Mouse (Mus musculus) hindbrain, embryonic 12.5 days (tissue): ENCODE data around the gene Nwd2. TPM values are rescaled to one million over a fixed set of nuclear protein-coding genes. Genes with fewer than 3 reads are reported as not detected.
A peak's percentile ranks its signal among the peaks of the same experiment; 100 is the strongest.

Source experiments
- ATAC-seq: fragments of 200-750 bp; cut with Nextera tagmentation; 2 replicates; pipeline ENCODE4 v1.8.0; 2017; ENCODE audit warnings: moderate TSS enrichment; ENCODE audit not compliant: low FRiP score
- H3K27ac ChIP-seq: fragments of 300-500 bp; sonication (generic); 2 replicates; pipeline ENCODE4 v1.5.1; 2016; ENCODE audit warnings: mild to moderate bottlenecking
- H3K27me3 ChIP-seq: fragments of 300-500 bp; sonication (generic); 2 replicates; pipeline ENCODE4 v1.6.1; 2016; ENCODE audit warnings: mild to moderate bottlenecking
- H3K36me3 ChIP-seq: fragments of 300-500 bp; sonication (generic); 2 replicates; pipeline ENCODE4 v1.6.1; 2016; ENCODE audit warnings: mild to moderate bottlenecking
- H3K4me1 ChIP-seq: fragments of 300-500 bp; sonication (generic); 2 replicates; pipeline ENCODE4 v1.6.1; 2016
- H3K4me2 ChIP-seq: fragments of 300-500 bp; sonication (generic); replicated peaks from 2 replicates; pipeline ENCODE4 v1.6.1; 2016; ENCODE audit warnings: mild to moderate bottlenecking
- H3K4me3 ChIP-seq: fragments of 300-500 bp; sonication (generic); 2 replicates; pipeline ENCODE4 v1.5.1; 2016; ENCODE audit warnings: mild to moderate bottlenecking
- H3K9ac ChIP-seq: fragments of 300-500 bp; sonication (generic); 2 replicates; pipeline ENCODE4 v1.6.1; 2016; ENCODE audit warnings: mild to moderate bottlenecking, moderate library complexity
- H3K9me3 ChIP-seq: fragments of 300-500 bp; sonication (generic); replicated peaks from 2 replicates; pipeline ENCODE4 v1.6.1; 2016; ENCODE audit warnings: mild to moderate bottlenecking
- WGBS: fragments of 180-500 bp; shearing (Covaris S2); methylation state at CpG from one replicate; pipeline ENCODE4 v1.1.7; 2016; 5-methylcytosine and 5-hydroxymethylcytosine counted together
- polyA plus RNA-seq: library from polyadenylated mRNA; unstranded; fragments of >200 nt; fragmentation: Nextera tagmentation; extraction: Ambion mirVana; gene quantifications from 2 replicates; pipeline ENCODE4 v1.2.1, GENCODE M21; 2016

Nwd2 gene
- polyA plus RNA-seq, 1 experiment from 2014 or later, result 5.3 TPM

- H3K4me3 ChIP-seq, result no peak overlapping the region
- no peak overlapping the region for H3K4me2 ChIP-seq
- no peak overlapping the region for H3K27ac ChIP-seq
- no peak for ATAC-seq
- no peaks in the 10 kb centered on the region for H3K27me3 ChIP-seq
- H3K9me3 ChIP-seq, result no peaks in the 10 kb centered on the region
- H3K36me3 ChIP-seq, result no peaks in the 10 kb centered on the region
- H3K4me1 ChIP-seq, result no peaks in the 10 kb centered on the region
- WGBS, result 47% methylated on average over 6 of the region's 6 CpGs
- H3K9ac ChIP-seq, result no peak overlapping the region
Observed at GRCm38 (mm10) chr5:63766715-63767114, 117.8 kb downstream of the Nwd2 start.

- no peak for ATAC-seq
- Histone ChIP-seq H3K4me3 (no peak overlapping the region), H3K9ac (no peak overlapping the region), H3K4me2 (no peak overlapping the region), H3K36me3 (no peaks in the 10 kb centered on the region), H3K4me1 (no peaks in the 10 kb centered on the region), H3K27me3 (no peaks in the 10 kb centered on the region), H3K9me3 (no peaks in the 10 kb centered on the region), H3K27ac (no peak overlapping the region)
- 70% methylated on average over 8 of the region's 8 CpGs for WGBS
Observed at GRCm38 (mm10) chr5:63767464-63767863, 118.6 kb downstream of the Nwd2 start.

GRCm38 (mm10) chr5:63768220-63768619 is 119.3 kb downstream of the Nwd2 start:
- 80% methylated on average over 4 of the region's 4 CpGs for WGBS
- Histone ChIP-seq H3K9me3 (no peaks in the 10 kb centered on the region), H3K4me1 (no peaks in the 10 kb centered on the region), H3K4me3 (no peak overlapping the region), H3K9ac (no peak overlapping the region), H3K27me3 (no peaks in the 10 kb centered on the region), H3K27ac (no peak overlapping the region), H3K36me3 (no peaks in the 10 kb centered on the region), H3K4me2 (no peak overlapping the region)
- no peak for ATAC-seq

GRCm38 (mm10) chr5:63772971-63773370 is 124.1 kb downstream of the Nwd2 start:
- H3K4me1 ChIP-seq, result no peaks in the 10 kb centered on the region
- no peaks in the 10 kb centered on the region for H3K27me3 ChIP-seq
- H3K9ac ChIP-seq, result no peak overlapping the region
- no peaks in the 10 kb centered on the region for H3K36me3 ChIP-seq
- no peak overlapping the region for H3K4me2 ChIP-seq
- 76% methylated on average over 2 of the region's 2 CpGs for WGBS
- ATAC-seq, result no peak
- H3K27ac ChIP-seq, result no peak overlapping the region
- H3K4me3 ChIP-seq, result no peak overlapping the region
- H3K9me3 ChIP-seq, result no peaks in the 10 kb centered on the region

GRCm38 (mm10) chr5:63773603-63774002 is 124.7 kb downstream of the Nwd2 start:
- Histone ChIP-seq H3K36me3 (no peaks in the 10 kb centered on the region), H3K9me3 (no peaks in the 10 kb centered on the region), H3K27ac (no peak overlapping the region), H3K4me3 (no peak overlapping the region), H3K9ac (no peak overlapping the region), H3K4me2 (no peak overlapping the region), H3K27me3 (no peaks in the 10 kb centered on the region), H3K4me1 (no peaks in the 10 kb centered on the region)
- 50% methylated on average over 1 of the region's 1 CpGs for whole genome bisulfite sequencing
- no peak for ATAC-seq

- 90% methylated on average over 10 of the region's 10 CpGs for WGBS
- no peaks in the 10 kb centered on the region for H3K4me1 ChIP-seq
- ATAC-seq, result no peak
- H3K9me3 ChIP-seq, result no peaks in the 10 kb centered on the region
- H3K4me3 ChIP-seq, result no peak overlapping the region
- no peak overlapping the region for H3K27ac ChIP-seq
- no peak overlapping the region for H3K4me2 ChIP-seq
- no peaks in the 10 kb centered on the region for H3K36me3 ChIP-seq
- no peak overlapping the region for H3K9ac ChIP-seq
- H3K27me3 ChIP-seq, result no peaks in the 10 kb centered on the region
Observed at GRCm38 (mm10) chr5:63788156-63788826, 139.4 kb downstream of the Nwd2 start.

- H3K4me1 ChIP-seq, result 0 out of 2 replicates have a peak, but pooled peaks cover 2% of the 10 kb centered on the region
- 4% methylated on average over 42 of the region's 42 CpGs for WGBS
- H3K9me3 ChIP-seq, result no peaks in the 10 kb centered on the region
- peak within 1 kb of the TSS; percentile 58 for H3K9ac ChIP-seq
- peak within 1 kb of the TSS; percentile 49 for H3K4me3 ChIP-seq
- peak within 1 kb of the TSS; percentile 84 for H3K4me2 ChIP-seq
- no peak within 1 kb of the TSS for H3K27ac ChIP-seq
- ATAC-seq, result peak; percentile 93
- no peaks in the 10 kb centered on the region for H3K36me3 ChIP-seq
- H3K27me3 ChIP-seq, result peaks cover 24% of the 10 kb centered on the region
Observed at GRCm38 (mm10) chr5:63811819-63812508, 163.1 kb downstream of the Nwd2 start, which contains the start of gene 0610040J01Rik. Gene 0610040J01Rik (plus strand): TSS chr5:63812363.

GRCm38 (mm10) chr5:63812509-63812865 is 163.6 kb downstream of the Nwd2 start:
- no peaks in the 10 kb centered on the region for H3K36me3 ChIP-seq
- peaks cover 24% of the 10 kb centered on the region for H3K27me3 ChIP-seq
- H3K27ac ChIP-seq, result no peak overlapping the region
- ATAC-seq, result no peak
- no peaks in the 10 kb centered on the region for H3K9me3 ChIP-seq
- 0 out of 2 replicates have a peak, but pooled peaks cover 2% of the 10 kb centered on the region for H3K4me1 ChIP-seq
- under 1% methylated on average over 26 of the region's 26 CpGs for WGBS
- peak overlapping the region; percentile 49 for H3K4me3 ChIP-seq
- H3K9ac ChIP-seq, result peak overlapping the region; percentile 58
- H3K4me2 ChIP-seq, result peak overlapping the region; percentile 84

GRCm38 (mm10) chr5:63816643-63817042 is 167.7 kb downstream of the Nwd2 start:
- Histone ChIP-seq H3K36me3 (no peaks in the 10 kb centered on the region), H3K4me1 (0 out of 2 replicates have a peak, but pooled peaks cover 2% of the 10 kb centered on the region), H3K4me3 (no peak overlapping the region), H3K27me3 (peaks cover 21% of the 10 kb centered on the region), H3K4me2 (no peak overlapping the region), H3K9me3 (no peaks in the 10 kb centered on the region), H3K9ac (no peak overlapping the region), H3K27ac (no peak overlapping the region)
- WGBS, result 89% methylated on average over 7 of the region's 7 CpGs
- ATAC-seq, result no peak

GRCm38 (mm10) chr5:63817270-63817669 is 168.4 kb downstream of the Nwd2 start:
- ATAC-seq, result no peak
- 90% methylated on average over 5 of the region's 5 CpGs for WGBS
- Histone ChIP-seq H3K4me3 (no peak overlapping the region), H3K9me3 (no peaks in the 10 kb centered on the region), H3K36me3 (no peaks in the 10 kb centered on the region), H3K27me3 (peaks cover 14% of the 10 kb centered on the region), H3K9ac (no peak overlapping the region), H3K27ac (no peak overlapping the region), H3K4me1 (0 out of 2 replicates have a peak, but pooled peaks cover 2% of the 10 kb centered on the region), H3K4me2 (no peak overlapping the region)

- Histone ChIP-seq H3K27me3 (peaks cover 3% of the 10 kb centered on the region; the same call in 1 of the 2 replicates), H3K4me1 (no peaks in the 10 kb centered on the region), H3K4me3 (no peak overlapping the region), H3K9ac (no peak overlapping the region), H3K36me3 (no peaks in the 10 kb centered on the region), H3K4me2 (no peak overlapping the region), H3K27ac (no peak overlapping the region), H3K9me3 (no peaks in the 10 kb centered on the region)
- WGBS, result 66% methylated on average over 4 of the region's 4 CpGs
- ATAC-seq, result no peak
Observed at GRCm38 (mm10) chr5:63818975-63819374, 170.1 kb downstream of the Nwd2 start.

GRCm38 (mm10) chr5:63819519-63819918 is 170.6 kb downstream of the Nwd2 start:
- Histone ChIP-seq H3K9me3 (no peaks in the 10 kb centered on the region), H3K27me3 (no peaks in the 10 kb centered on the region), H3K27ac (no peak overlapping the region), H3K36me3 (no peaks in the 10 kb centered on the region), H3K9ac (no peak overlapping the region), H3K4me2 (no peak overlapping the region), H3K4me1 (no peaks in the 10 kb centered on the region), H3K4me3 (no peak overlapping the region)
- ATAC-seq, result no peak
- 72% methylated on average over 6 of the region's 6 CpGs for WGBS

- Histone ChIP-seq H3K9ac (no peak overlapping the region), H3K27ac (no peak overlapping the region), H3K4me2 (no peak overlapping the region), H3K4me3 (no peak overlapping the region), H3K36me3 (no peaks in the 10 kb centered on the region), H3K9me3 (no peaks in the 10 kb centered on the region), H3K27me3 (no peaks in the 10 kb centered on the region), H3K4me1 (no peaks in the 10 kb centered on the region)
- ATAC-seq, result no peak
- WGBS, result 88% methylated on average over 5 of the region's 5 CpGs
Observed at GRCm38 (mm10) chr5:63821176-63821575, 172.3 kb downstream of the Nwd2 start.
